Mouse (Mus musculus) midbrain, embryonic 10.5 days (tissue): ENCODE results near the gene Znrf2. TPM values are rescaled to one million over a fixed set of nuclear protein-coding genes. Genes with fewer than 3 reads are reported as not detected.

Source experiments
- DNase-seq: peaks from one replicate; pipeline ENCODE4 v3.0.0-alpha.2; 2017; ENCODE audit warnings: low spot score
- H3K27ac ChIP-seq: fragments of 300-500 bp; sonication (generic); replicated peaks from 2 replicates; pipeline ENCODE4 v1.5.1; 2016; ENCODE audit warnings: mild to moderate bottlenecking
- H3K27me3 ChIP-seq: fragments of 300-500 bp; sonication (generic); 2 replicates; pipeline ENCODE4 v1.6.1; 2016; ENCODE audit warnings: low read depth, mild to moderate bottlenecking; ENCODE audit not compliant: poor library complexity, severe bottlenecking
- H3K36me3 ChIP-seq: fragments of 300-500 bp; sonication (generic); 2 replicates; pipeline ENCODE4 v1.6.1; 2016; ENCODE audit warnings: mild to moderate bottlenecking, moderate library complexity
- H3K4me1 ChIP-seq: fragments of 300-500 bp; sonication (generic); 2 replicates; pipeline ENCODE4 v1.6.1; 2016
- H3K4me3 ChIP-seq: fragments of 300-500 bp; sonication (generic); 2 replicates; pipeline ENCODE4 v1.5.1; 2016; ENCODE audit warnings: mild to moderate bottlenecking, moderate library complexity
- H3K9me3 ChIP-seq: fragments of 300-500 bp; sonication (generic); replicated peaks from 2 replicates; pipeline ENCODE4 v1.6.1; 2016; ENCODE audit warnings: mild to moderate bottlenecking
- WGBS: fragments of 180-500 bp; shearing (Covaris S2); methylation state at CpG from one replicate; pipeline ENCODE4 v1.1.7; 2016; 5-methylcytosine and 5-hydroxymethylcytosine counted together
- polyA plus RNA-seq: library from polyadenylated mRNA; unstranded; fragments of >200 nt; fragmentation: Nextera tagmentation; extraction: Ambion mirVana; gene quantifications from 2 replicates; pipeline ENCODE4 v1.2.1, GENCODE M21; 2016

Gene Znrf2
- polyA plus RNA-seq, 1 experiment from 2014 or later, result 2.2 TPM

DNA sequence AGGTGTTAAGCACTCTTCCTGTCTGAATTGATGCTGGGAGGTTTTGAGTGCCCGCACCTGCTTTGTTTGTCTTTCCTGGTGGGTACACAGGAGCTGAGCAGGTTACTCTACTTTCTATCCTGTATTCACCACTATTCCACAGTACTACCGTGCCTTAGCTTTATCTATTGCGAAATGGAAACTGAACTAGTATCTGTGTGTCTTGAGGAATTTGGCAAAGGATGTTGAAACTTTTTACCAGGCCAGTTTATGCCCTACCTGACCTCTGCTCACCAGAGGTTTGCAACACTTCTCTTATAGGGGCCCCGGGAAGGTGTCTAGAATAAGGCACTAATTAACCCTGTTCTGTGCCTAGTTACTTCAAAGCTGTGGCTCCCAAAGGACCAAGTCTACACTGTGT, 27.6 kb upstream of the Znrf2 start:
- H3K4me1 ChIP-seq, result peaks cover 11% of the 10 kb centered on the region
- no peaks in the 10 kb centered on the region for H3K27me3 ChIP-seq
- H3K9me3 ChIP-seq, result no peaks in the 10 kb centered on the region
- 89% methylated on average over 4 of the region's 4 CpGs for WGBS
- no peak overlapping the region for H3K4me3 ChIP-seq
- no peaks in the 10 kb centered on the region for H3K36me3 ChIP-seq
- DNase-seq, result no peak
- H3K27ac ChIP-seq, result no peak overlapping the region

GRCm38 (mm10) chr6:54790071-54790470, 26.6 kb upstream of the Znrf2 start:
- H3K27ac ChIP-seq, result no peak overlapping the region
- no peak for DNase-seq
- no peaks in the 10 kb centered on the region for H3K9me3 ChIP-seq
- H3K27me3 ChIP-seq, result no peaks in the 10 kb centered on the region
- H3K4me1 ChIP-seq, result peaks cover 6% of the 10 kb centered on the region
- H3K4me3 ChIP-seq, result no peak overlapping the region
- WGBS, result 91% methylated on average over 4 of the region's 4 CpGs
- H3K36me3 ChIP-seq, result no peaks in the 10 kb centered on the region

DNA sequence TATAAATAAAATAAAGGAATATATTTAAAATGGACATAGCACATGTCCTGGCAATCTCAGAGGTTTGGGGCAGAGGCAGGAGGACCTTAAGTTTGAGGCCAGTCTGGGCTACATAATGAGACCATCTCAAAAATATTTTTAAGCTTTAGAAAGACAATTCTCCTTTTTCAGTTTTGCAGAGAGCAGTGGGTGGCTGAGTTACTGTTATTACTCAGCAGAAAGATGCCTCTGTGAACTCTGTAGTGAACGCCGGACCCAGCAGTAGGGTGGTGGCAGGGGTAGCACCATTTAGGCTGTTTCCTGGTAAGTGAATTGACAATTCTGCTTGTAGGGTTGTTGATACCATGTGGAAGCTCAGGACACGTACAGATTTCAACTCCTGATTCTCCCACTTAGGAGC, 22.9 kb upstream of the Znrf2 start:
- WGBS, result 92% methylated on average over 3 of the region's 3 CpGs
- no peak overlapping the region for H3K4me3 ChIP-seq
- H3K9me3 ChIP-seq, result peaks cover 6% of the 10 kb centered on the region; the same call in 1 of the 2 replicates
- DNase-seq, result no peak
- H3K36me3 ChIP-seq, result no peaks in the 10 kb centered on the region
- H3K27me3 ChIP-seq, result no peaks in the 10 kb centered on the region
- H3K4me1 ChIP-seq, result no peaks in the 10 kb centered on the region
- no peak overlapping the region for H3K27ac ChIP-seq

DNA sequence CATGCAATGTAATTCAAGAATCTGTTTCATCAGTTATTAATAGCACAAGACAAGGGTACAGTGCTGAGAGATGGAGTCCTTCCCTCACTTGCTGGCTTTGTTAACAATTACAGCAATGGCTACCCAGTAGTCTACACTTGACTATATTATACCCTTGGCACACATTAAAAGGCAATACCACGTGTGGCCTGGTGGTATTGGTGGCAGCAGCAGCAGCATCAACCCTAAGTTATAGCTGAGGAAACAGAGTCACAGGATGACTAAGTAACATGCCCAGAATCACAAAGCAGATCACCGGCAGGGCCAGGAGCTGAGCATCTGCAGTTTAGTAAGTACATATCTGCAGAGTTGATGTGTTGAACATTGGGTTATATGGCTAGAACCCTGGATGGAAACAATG, 22.3 kb upstream of the Znrf2 start:
- H3K9me3 ChIP-seq, result peaks cover 10% of the 10 kb centered on the region; the same call in 1 of the 2 replicates
- WGBS, result 74% methylated on average over 2 of the region's 2 CpGs
- H3K4me1 ChIP-seq, result no peaks in the 10 kb centered on the region
- DNase-seq, result no peak
- no peaks in the 10 kb centered on the region for H3K27me3 ChIP-seq
- no peaks in the 10 kb centered on the region for H3K36me3 ChIP-seq
- H3K4me3 ChIP-seq, result no peak overlapping the region
- H3K27ac ChIP-seq, result no peak overlapping the region

DNA sequence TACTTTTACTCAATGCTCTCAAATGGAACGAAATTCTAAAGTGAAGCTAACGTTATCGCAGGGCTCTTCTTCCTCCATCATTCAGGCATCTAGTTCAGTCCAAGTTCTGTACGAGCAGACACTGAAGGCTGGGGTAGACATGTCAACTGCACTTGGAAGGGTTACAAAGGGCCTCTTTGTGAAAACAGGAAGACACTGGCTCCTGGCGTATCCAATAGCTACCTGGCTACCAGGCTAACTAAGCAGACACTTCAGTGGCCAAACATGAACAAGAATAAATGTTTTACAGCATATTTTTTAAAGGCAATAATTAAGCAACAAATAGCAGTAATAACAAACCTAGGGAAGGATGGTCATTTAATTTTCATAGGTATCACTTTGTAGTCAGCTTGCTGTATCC, 21.7 kb upstream of the Znrf2 start:
- Histone ChIP-seq H3K4me3 (no peak overlapping the region), H3K27me3 (no peaks in the 10 kb centered on the region), H3K4me1 (no peaks in the 10 kb centered on the region), H3K36me3 (no peaks in the 10 kb centered on the region), H3K9me3 (peaks cover 10% of the 10 kb centered on the region; the same call in 1 of the 2 replicates), H3K27ac (no peak overlapping the region)
- no peak for DNase-seq
- WGBS, result 92% methylated on average over 5 of the region's 5 CpGs

DNA sequence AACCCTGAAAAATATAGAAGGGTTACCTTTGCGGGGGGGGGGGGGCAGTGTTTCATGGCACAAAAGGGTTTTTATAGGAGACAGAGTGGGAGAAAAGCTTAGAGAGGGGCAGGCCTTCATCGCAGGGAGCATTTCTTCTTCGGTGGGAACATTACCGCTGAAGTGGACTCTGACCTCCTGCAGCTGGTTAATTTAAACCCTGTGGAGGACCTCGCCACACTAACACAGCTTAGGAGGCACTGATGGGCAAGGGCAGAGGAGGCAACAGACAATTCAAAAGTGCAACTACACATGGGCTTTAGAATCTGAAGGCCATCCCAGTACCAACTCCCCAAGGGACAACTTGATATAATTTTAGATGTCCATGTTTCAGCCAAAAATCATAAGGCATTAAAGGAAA, 20.7 kb upstream of the Znrf2 start:
- 74% methylated on average over 5 of the region's 5 CpGs for WGBS
- H3K9me3 ChIP-seq, result peaks cover 10% of the 10 kb centered on the region; the same call in 1 of the 2 replicates
- no peaks in the 10 kb centered on the region for H3K36me3 ChIP-seq
- H3K27me3 ChIP-seq, result no peaks in the 10 kb centered on the region
- no peak overlapping the region for H3K27ac ChIP-seq
- no peaks in the 10 kb centered on the region for H3K4me1 ChIP-seq
- H3K4me3 ChIP-seq, result no peak overlapping the region
- no peak for DNase-seq

- H3K36me3 ChIP-seq, result no peaks in the 10 kb centered on the region
- DNase-seq, result no peak
- 83% methylated on average over 8 of the region's 8 CpGs for WGBS
These were observed 14.4 kb upstream of the Znrf2 start for GRCm38 (mm10) chr6:54802348-54802747.

DNA sequence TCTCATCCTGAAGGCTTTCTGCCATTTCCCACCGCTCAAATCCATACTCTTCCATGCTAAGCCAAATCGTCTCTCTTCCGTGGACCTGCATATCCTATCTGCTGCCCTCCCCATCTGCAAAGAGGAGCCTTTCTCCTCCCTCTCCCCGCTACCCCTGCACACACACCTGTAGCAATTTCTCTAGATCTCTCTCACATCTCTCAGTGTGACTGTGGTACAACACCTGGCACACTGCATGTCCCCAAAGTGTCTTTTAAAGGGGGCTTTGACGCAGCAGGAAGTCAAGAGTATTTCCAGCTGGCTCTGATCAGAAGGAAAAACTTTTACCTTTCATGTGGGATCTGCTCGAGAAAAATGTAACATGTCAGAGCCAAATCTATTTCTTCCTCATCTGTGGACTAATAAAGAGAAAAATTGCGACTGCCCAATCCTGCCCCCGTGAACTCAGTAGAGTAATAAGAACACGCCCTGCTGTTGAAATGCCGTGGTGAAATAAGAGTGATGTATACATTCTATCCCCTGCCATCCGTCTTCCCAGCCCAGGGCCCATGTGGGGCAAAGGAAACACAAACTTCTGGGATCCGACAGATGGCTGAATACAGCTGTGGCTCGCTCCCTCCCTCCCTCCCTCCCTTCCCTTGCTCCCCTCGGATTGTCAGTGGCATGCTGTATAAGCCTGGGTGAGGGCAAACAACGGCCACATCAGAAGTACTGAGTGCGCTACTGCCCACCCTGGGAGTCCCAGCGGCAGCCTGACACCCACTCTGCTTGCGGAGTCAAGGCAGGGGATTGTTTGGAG, 12.5 kb upstream of the Znrf2 start:
- Histone ChIP-seq H3K4me1 (peaks cover 5% of the 10 kb centered on the region; the same call in 1 of the 2 replicates), H3K9me3 (no peaks in the 10 kb centered on the region), H3K4me3 (no peak overlapping the region), H3K27ac (no peak overlapping the region), H3K27me3 (no peaks in the 10 kb centered on the region), H3K36me3 (no peaks in the 10 kb centered on the region)
- WGBS, result 75% methylated on average over 18 of the region's 18 CpGs
- DNase-seq, result no peak

More at GRCm38 (mm10) chr6:54802348-54802747, 14.4 kb upstream of the Znrf2 start:
- Histone ChIP-seq H3K27ac (no peak overlapping the region), H3K9me3 (peaks cover 10% of the 10 kb centered on the region; the same call in 1 of the 2 replicates), H3K4me1 (peaks cover 5% of the 10 kb centered on the region; the same call in 1 of the 2 replicates), H3K27me3 (no peaks in the 10 kb centered on the region), H3K4me3 (no peak overlapping the region)

DNA sequence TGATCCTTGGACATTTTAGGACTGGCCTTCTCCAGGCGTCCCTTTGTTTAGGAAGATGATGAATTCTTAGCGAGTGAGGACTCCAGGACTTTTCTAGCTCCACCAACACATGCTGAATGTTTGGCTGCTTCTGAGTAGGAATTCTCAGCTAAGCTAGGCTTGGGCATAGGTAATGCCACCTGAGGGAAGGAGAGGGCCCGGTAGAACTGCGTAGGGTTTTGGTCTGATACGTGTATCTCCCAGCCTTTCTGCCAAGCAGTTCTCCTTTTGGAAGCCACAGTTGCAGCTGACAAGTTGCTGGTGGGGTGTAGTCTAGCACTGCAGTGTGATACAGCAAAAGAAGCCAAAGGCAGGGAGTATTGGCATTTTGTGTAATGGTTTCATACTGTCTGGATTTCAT, 10.9 kb upstream of the Znrf2 start:
- no peak overlapping the region for H3K27ac ChIP-seq
- no peak overlapping the region for H3K4me3 ChIP-seq
- no peaks in the 10 kb centered on the region for H3K36me3 ChIP-seq
- no peak for DNase-seq
- no peaks in the 10 kb centered on the region for H3K27me3 ChIP-seq
- WGBS, result 84% methylated on average over 5 of the region's 5 CpGs
- peaks cover 5% of the 10 kb centered on the region; the same call in 1 of the 2 replicates for H3K4me1 ChIP-seq
- no peaks in the 10 kb centered on the region for H3K9me3 ChIP-seq

GRCm38 (mm10) chr6:54809531-54810313, 7.0 kb upstream of the Znrf2 start:
- Histone ChIP-seq H3K4me3 (no peak overlapping the region), H3K36me3 (no peaks in the 10 kb centered on the region), H3K4me1 (peaks cover 3% of the 10 kb centered on the region; the same call in 1 of the 2 replicates), H3K9me3 (no peaks in the 10 kb centered on the region), H3K27ac (no peak overlapping the region), H3K27me3 (no peaks in the 10 kb centered on the region)
- peak; percentile 10 for DNase-seq
- WGBS, result 65% methylated on average over 7 of the region's 7 CpGs

- H3K4me3 ChIP-seq, result no peak overlapping the region
- peaks cover 5% of the 10 kb centered on the region for H3K27me3 ChIP-seq
- 74% methylated on average over 1 of the region's 1 CpGs for WGBS
- H3K9me3 ChIP-seq, result no peaks in the 10 kb centered on the region
- no peaks in the 10 kb centered on the region for H3K36me3 ChIP-seq
- H3K4me1 ChIP-seq, result peaks cover 3% of the 10 kb centered on the region; the same call in 1 of the 2 replicates
- no peak overlapping the region for H3K27ac ChIP-seq
- peak; percentile 5 for DNase-seq
These were observed 6.4 kb upstream of the Znrf2 start for GRCm38 (mm10) chr6:54810314-54810646.

GRCm38 (mm10) chr6:54811546-54812250, 5.0 kb upstream of the Znrf2 start:
- WGBS, result 90% methylated on average over 11 of the region's 11 CpGs
- no peak overlapping the region for H3K27ac ChIP-seq
- H3K4me3 ChIP-seq, result no peak overlapping the region
- H3K4me1 ChIP-seq, result peaks cover 9% of the 10 kb centered on the region
- DNase-seq, result peak; percentile 10
- no peaks in the 10 kb centered on the region for H3K9me3 ChIP-seq
- H3K36me3 ChIP-seq, result no peaks in the 10 kb centered on the region
- H3K27me3 ChIP-seq, result peaks cover 11% of the 10 kb centered on the region
